Mouse (Mus musculus): ENCODE measurements around the gene Rufy3. TPM values are rescaled to one million over a fixed set of nuclear protein-coding genes. Genes with fewer than 3 reads are reported as not detected.
A peak's percentile ranks its signal among the peaks of the same experiment; 100 is the strongest.

The Rufy3 gene
- total RNA-seq, 1 experiment, result 10.8 TPM

GRCm38 (mm10) chr5:88583271-88584031, 18.6 kb downstream of the Rufy3 start:
- in situ Hi-C loops (cut with MboI; ENCODE audit: low sequenced_read_pairs in 2 of 2, unreplicated experiment in 2 of 2), result no loop called here
- no peak overlapping the region for H3K27ac ChIP-seq (ENCODE audit: insufficient read depth, low read depth, low read length, poor library complexity, severe bottlenecking)
- no peak overlapping the region for H3K9ac ChIP-seq (ENCODE audit: insufficient read depth, low read depth, low read length, poor library complexity, severe bottlenecking)
- no peaks in the 10 kb centered on the region for H3K36me3 ChIP-seq (ENCODE audit: control insufficient read depth, insufficient read depth, low read length, poor library complexity, severe bottlenecking)
- no peak for TF ChIP-seq ZNF384 (IDR thresholded peaks at IDR 0.05; ENCODE audit: low read depth, low read length)
- peak; percentile 55; the same call in 1 of the 2 replicates for TF ChIP-seq MAFK (IDR thresholded peaks at IDR 0.05; ENCODE audit: insufficient read depth, low read depth, low read length)
- TF ChIP-seq HCFC1 (IDR thresholded peaks at IDR 0.05; ENCODE audit: borderline replicate concordance, insufficient read depth, low read length), result 0 out of 2 replicates have a peak, but pooled peaks have one; percentile 33
- peak; percentile 41 for DNase-seq (ENCODE audit: low read depth, low spot score)
- H3K4me1 ChIP-seq (ENCODE audit: control insufficient read depth in 2 of 2, insufficient read depth in 2 of 2, low read length in 2 of 2, poor library complexity in 1 of 2), result peaks cover 3 to 11% of the 10 kb centered on the region in 2 experiments; a peak in 2 of 4 replicates
- no peaks in the 10 kb centered on the region for H3K9me3 ChIP-seq (ENCODE audit: control insufficient read depth, insufficient read depth, low read depth, low read length)
- peak overlapping the region in 1 of 2 experiments; percentile 21; a peak in 2 of 4 replicates for H3K4me3 ChIP-seq (ENCODE audit: insufficient read depth in 1 of 2, low read depth in 1 of 2, low read length in 2 of 2, poor library complexity in 1 of 2, severe bottlenecking in 1 of 2)

- Histone ChIP-seq H3K9ac (ENCODE audit: insufficient read depth, low read depth, low read length, poor library complexity, severe bottlenecking) (no peak overlapping the region), H3K4me3 (ENCODE audit: insufficient read depth in 1 of 2, low read depth in 1 of 2, low read length in 2 of 2, poor library complexity in 1 of 2, severe bottlenecking in 1 of 2) (peak overlapping the region in 1 of 2 experiments; percentile 38; a peak in 3 of 4 replicates), H3K27ac (ENCODE audit: insufficient read depth, low read depth, low read length, poor library complexity, severe bottlenecking) (no peak overlapping the region; the same call in 1 of the 2 replicates), H3K9me3 (ENCODE audit: control insufficient read depth, insufficient read depth, low read depth, low read length) (no peaks in the 10 kb centered on the region), H3K36me3 (ENCODE audit: control insufficient read depth, insufficient read depth, low read length, poor library complexity, severe bottlenecking) (no peaks in the 10 kb centered on the region), H3K4me1 (ENCODE audit: control insufficient read depth in 2 of 2, insufficient read depth in 2 of 2, low read length in 2 of 2, poor library complexity in 1 of 2) (peaks cover 3 to 11% of the 10 kb centered on the region in 2 experiments; a peak in 2 of 4 replicates)
- DNase-seq (ENCODE audit: low read depth, low spot score), result no peak
- in situ Hi-C loops (cut with MboI; ENCODE audit: low sequenced_read_pairs in 2 of 2, unreplicated experiment in 2 of 2), result no loop called here
- TF ChIP-seq ZNF384 (IDR thresholded peaks at IDR 0.05; ENCODE audit: low read depth, low read length) (no peak), MAFK (IDR thresholded peaks at IDR 0.05; ENCODE audit: insufficient read depth, low read depth, low read length) (0 out of 2 replicates have a peak, but pooled peaks have one; percentile 23)
These were observed 19.2 kb downstream of the Rufy3 start for GRCm38 (mm10) chr5:88584061-88584460.

GRCm38 (mm10) chr5:88586407-88587174, 21.8 kb downstream of the Rufy3 start:
- DNase-seq (ENCODE audit: low read depth, low spot score), result no peak
- H3K9ac ChIP-seq (ENCODE audit: insufficient read depth, low read depth, low read length, poor library complexity, severe bottlenecking), result no peak overlapping the region
- no peak overlapping the region for H3K4me3 ChIP-seq (ENCODE audit: insufficient read depth in 1 of 2, low read depth in 1 of 2, low read length in 2 of 2, poor library complexity in 1 of 2, severe bottlenecking in 1 of 2)
- no peaks in the 10 kb centered on the region for H3K36me3 ChIP-seq (ENCODE audit: control insufficient read depth, insufficient read depth, low read length, poor library complexity, severe bottlenecking)
- H3K9me3 ChIP-seq (ENCODE audit: control insufficient read depth, insufficient read depth, low read depth, low read length), result no peaks in the 10 kb centered on the region
- TF ChIP-seq MAFK (IDR thresholded peaks at IDR 0.05; ENCODE audit: insufficient read depth, low read depth, low read length) (no peak), CHD2 (IDR thresholded peaks at IDR 0.05; ENCODE audit: low read depth, low read length) (no peak), HCFC1 (IDR thresholded peaks at IDR 0.05; ENCODE audit: borderline replicate concordance, insufficient read depth, low read length) (no peak), ZNF384 (IDR thresholded peaks at IDR 0.05; ENCODE audit: low read depth, low read length) (no peak), ZC3H11A (IDR thresholded peaks at IDR 0.05; ENCODE audit: borderline replicate concordance, low read depth, low read length) (no peak)
- H3K27ac ChIP-seq (ENCODE audit: insufficient read depth, low read depth, low read length, poor library complexity, severe bottlenecking), result no peak overlapping the region
- H3K4me1 ChIP-seq (ENCODE audit: control insufficient read depth in 2 of 2, insufficient read depth in 2 of 2, low read length in 2 of 2, poor library complexity in 1 of 2), result peaks cover 6 to 7% of the 10 kb centered on the region in 2 experiments; a peak in 3 of 4 replicates
- in situ Hi-C loops (cut with MboI; ENCODE audit: low sequenced_read_pairs in 2 of 2, unreplicated experiment in 2 of 2), result no loop called here

GRCm38 (mm10) chr5:88587211-88587934, 22.5 kb downstream of the Rufy3 start:
- H3K9me3 ChIP-seq (ENCODE audit: control insufficient read depth, insufficient read depth, low read depth, low read length), result no peaks in the 10 kb centered on the region
- TF ChIP-seq CHD2 (IDR thresholded peaks at IDR 0.05; ENCODE audit: low read depth, low read length) (no peak), MAFK (IDR thresholded peaks at IDR 0.05; ENCODE audit: insufficient read depth, low read depth, low read length) (no peak), HCFC1 (IDR thresholded peaks at IDR 0.05; ENCODE audit: borderline replicate concordance, insufficient read depth, low read length) (no peak), ZC3H11A (IDR thresholded peaks at IDR 0.05; ENCODE audit: borderline replicate concordance, low read depth, low read length) (no peak), ZNF384 (IDR thresholded peaks at IDR 0.05; ENCODE audit: low read depth, low read length) (no peak)
- H3K27ac ChIP-seq (ENCODE audit: insufficient read depth, low read depth, low read length, poor library complexity, severe bottlenecking), result no peak overlapping the region
- H3K4me1 ChIP-seq (ENCODE audit: control insufficient read depth in 2 of 2, insufficient read depth in 2 of 2, low read length in 2 of 2, poor library complexity in 1 of 2), result peaks cover 6 to 9% of the 10 kb centered on the region in 2 experiments; a peak in 3 of 4 replicates
- H3K9ac ChIP-seq (ENCODE audit: insufficient read depth, low read depth, low read length, poor library complexity, severe bottlenecking), result no peak overlapping the region
- no peak for DNase-seq (ENCODE audit: low read depth, low spot score)
- H3K4me3 ChIP-seq (ENCODE audit: insufficient read depth in 1 of 2, low read depth in 1 of 2, low read length in 2 of 2, poor library complexity in 1 of 2, severe bottlenecking in 1 of 2), result no peak overlapping the region
- in situ Hi-C loops (cut with MboI; ENCODE audit: low sequenced_read_pairs in 2 of 2, unreplicated experiment in 2 of 2), result no loop called here
- no peaks in the 10 kb centered on the region for H3K36me3 ChIP-seq (ENCODE audit: control insufficient read depth, insufficient read depth, low read length, poor library complexity, severe bottlenecking)

All from ES-E14 (cell line).